Mouse (Mus musculus) midbrain, postnatal 0 days (tissue): ENCODE data around the gene Cotl1. TPM values are rescaled to one million over a fixed set of nuclear protein-coding genes. Genes with fewer than 3 reads are reported as not detected.

ENCODE experiments used
- ATAC-seq: fragments of 200-750 bp; cut with Nextera tagmentation; 2 replicates; pipeline ENCODE4 v1.8.0; 2017; ENCODE audit warnings: moderate number of reproducible peaks, mild to moderate bottlenecking, moderate TSS enrichment, moderate library complexity; ENCODE audit not compliant: low FRiP score
- DNase-seq: peaks from one replicate; pipeline ENCODE4 v3.0.0-alpha.2; 2015; ENCODE audit warnings: low spot score
- H3K27ac ChIP-seq: fragments of 300-500 bp; sonication (generic); 2 replicates; pipeline ENCODE4 v1.5.1; 2014; ENCODE audit warnings: low read depth, mild to moderate bottlenecking, low read length, mixed read lengths
- H3K27me3 ChIP-seq: fragments of 300-500 bp; sonication (generic); 2 replicates; pipeline ENCODE4 v1.6.1; 2014; ENCODE audit warnings: low read length, control low read depth, mixed read lengths; ENCODE audit not compliant: insufficient read depth
- H3K36me3 ChIP-seq: fragments of 300-500 bp; sonication (generic); 2 replicates; pipeline ENCODE4 v1.6.1; 2014; ENCODE audit warnings: low read length, control low read depth, mixed read lengths; ENCODE audit not compliant: insufficient read depth
- H3K4me1 ChIP-seq: fragments of 300-500 bp; sonication (generic); 2 replicates; pipeline ENCODE4 v1.6.1; 2014; ENCODE audit warnings: mild to moderate bottlenecking, control low read depth, antibody characterized with exemption, low read length, mixed read lengths; ENCODE audit not compliant: insufficient read depth
- H3K4me2 ChIP-seq: fragments of 300-500 bp; sonication (generic); 2 replicates; pipeline ENCODE4 v1.6.1; 2014; ENCODE audit warnings: low read depth, mild to moderate bottlenecking, low read length, mixed read lengths; ENCODE audit not compliant: poor library complexity, severe bottlenecking
- H3K4me3 ChIP-seq: fragments of 300-500 bp; sonication (generic); 2 replicates; pipeline ENCODE4 v1.5.1; 2014; ENCODE audit warnings: low read depth, mild to moderate bottlenecking, low read length, moderate library complexity
- H3K9ac ChIP-seq: fragments of 300-500 bp; sonication (generic); replicated peaks from 2 replicates; pipeline ENCODE4 v1.6.1; 2014; ENCODE audit warnings: mild to moderate bottlenecking, low read length, moderate library complexity, mixed read lengths; ENCODE audit not compliant: poor library complexity, severe bottlenecking
- H3K9me3 ChIP-seq: fragments of 300-500 bp; sonication (generic); 2 replicates; pipeline ENCODE4 v1.6.1; 2016; ENCODE audit warnings: low read length, control low read depth
- CTCF ChIP-seq: IDR thresholded peaks from 2 replicates; pipeline ENCODE4 v1.5.1; 2016; ENCODE audit warnings: antibody characterized with exemption, mild to moderate bottlenecking
- WGBS: fragments of 180-500 bp; shearing (Covaris S2); extraction: QIAGEN DNeasy Blood & Tissue Kit; methylation state at CpG from one replicate; pipeline ENCODE4 v1.1.7; 2014; 5-methylcytosine and 5-hydroxymethylcytosine counted together
- polyA plus RNA-seq: library from polyadenylated mRNA; unstranded; fragments of >200 nt; fragmentation: Nextera tagmentation; extraction: Ambion mirVana; gene quantifications from 2 replicates; pipeline ENCODE4 v1.2.1, GENCODE M21; 2015
- total RNA-seq: library from RNA; depleted of rRNA; stranded (reverse); fragments of >200 nt; gene quantifications from 2 replicates; pipeline ENCODE4 v1.2.3, GENCODE M21; 2014

The Cotl1 gene
- total and polyA plus RNA-seq, 2 experiments from 2014 or later, result 112 to 223 TPM

GRCm38 (mm10) chr8:119811925-119812324, 28.4 kb downstream of the Cotl1 start:
- Histone ChIP-seq H3K27me3 (no peaks in the 10 kb centered on the region), H3K4me3 (no peak overlapping the region), H3K9ac (no peak overlapping the region), H3K36me3 (peaks cover 18% of the 10 kb centered on the region), H3K27ac (0 out of 2 replicates have a peak overlapping the region, but pooled peaks have one; percentile 6), H3K9me3 (no peaks in the 10 kb centered on the region), H3K4me2 (no peak overlapping the region), H3K4me1 (peaks cover 3% of the 10 kb centered on the region; the same call in 1 of the 2 replicates)
- no peak for DNase-seq
- ATAC-seq, result no peak
- peak; percentile 37; the same call in 1 of the 2 replicates for TF ChIP-seq CTCF
- WGBS, result 55% methylated on average over 6 of the region's 6 CpGs

GRCm38 (mm10) chr8:119810953-119811499, 29.3 kb downstream of the Cotl1 start:
- Histone ChIP-seq H3K4me3 (no peak overlapping the region), H3K9me3 (no peaks in the 10 kb centered on the region), H3K36me3 (peaks cover 16% of the 10 kb centered on the region), H3K27me3 (no peaks in the 10 kb centered on the region), H3K27ac (peak overlapping the region; percentile 26; the same call in 1 of the 2 replicates), H3K4me2 (no peak overlapping the region), H3K9ac (no peak overlapping the region), H3K4me1 (peaks cover 7% of the 10 kb centered on the region; the same call in 1 of the 2 replicates)
- ATAC-seq, result no peak
- 64% methylated on average over 14 of the region's 14 CpGs for WGBS
- no peak for TF ChIP-seq CTCF
- no peak for DNase-seq

- Histone ChIP-seq H3K9ac (0 out of 2 replicates have a peak overlapping the region, but pooled peaks have one; percentile 13), H3K9me3 (no peaks in the 10 kb centered on the region), H3K4me3 (no peak overlapping the region), H3K27ac (peak overlapping the region; percentile 26; the same call in 1 of the 2 replicates), H3K4me2 (no peak overlapping the region), H3K36me3 (peaks cover 16% of the 10 kb centered on the region), H3K4me1 (peaks cover 7% of the 10 kb centered on the region; the same call in 1 of the 2 replicates), H3K27me3 (no peaks in the 10 kb centered on the region)
- peak; percentile 63 for DNase-seq
- ATAC-seq, result peak; percentile 35
- 44% methylated on average over 23 of the region's 23 CpGs for WGBS
- no peak for TF ChIP-seq CTCF
Observed at GRCm38 (mm10) chr8:119810127-119810868, 30.0 kb downstream of the Cotl1 start.

GRCm38 (mm10) chr8:119809620-119810019, 30.7 kb downstream of the Cotl1 start:
- WGBS, result 92% methylated on average over 9 of the region's 9 CpGs
- H3K4me3 ChIP-seq, result no peak overlapping the region
- no peaks in the 10 kb centered on the region for H3K9me3 ChIP-seq
- no peaks in the 10 kb centered on the region for H3K27me3 ChIP-seq
- H3K36me3 ChIP-seq, result peaks cover 13% of the 10 kb centered on the region
- no peak for DNase-seq
- H3K4me2 ChIP-seq, result no peak overlapping the region
- TF ChIP-seq CTCF, result no peak
- 0 out of 2 replicates have a peak overlapping the region, but pooled peaks have one; percentile 13 for H3K9ac ChIP-seq
- peaks cover 7% of the 10 kb centered on the region; the same call in 1 of the 2 replicates for H3K4me1 ChIP-seq
- H3K27ac ChIP-seq, result peak overlapping the region; percentile 26; the same call in 1 of the 2 replicates
- no peak for ATAC-seq

- ATAC-seq (no peak), DNase-seq (no peak)
- 81% methylated on average over 4 of the region's 4 CpGs for WGBS
- Histone ChIP-seq H3K36me3 (peaks cover 11% of the 10 kb centered on the region; the same call in 1 of the 2 replicates), H3K9ac (no peak overlapping the region), H3K4me1 (peaks cover 4% of the 10 kb centered on the region; the same call in 1 of the 2 replicates), H3K4me2 (no peak overlapping the region), H3K4me3 (no peak overlapping the region), H3K27ac (no peak overlapping the region), H3K27me3 (no peaks in the 10 kb centered on the region), H3K9me3 (no peaks in the 10 kb centered on the region)
- no peak for TF ChIP-seq CTCF
Observed at GRCm38 (mm10) chr8:119807687-119808086, 32.7 kb downstream of the Cotl1 start.
